Mouse (Mus musculus) MEL (cell line): Measurements from ENCODE around the gene Asb4. TPM values are rescaled to one million over a fixed set of nuclear protein-coding genes. Genes with fewer than 3 reads are reported as not detected.

ENCODE experiments used
- DNase-seq: peaks from one replicate; pipeline ENCODE4 v3.0.0; 2011; ENCODE audit warnings: low read depth, low spot score
- H3K27ac ChIP-seq: 2 replicates; pipeline ENCODE4 v1.5.1; 2012; ENCODE audit warnings: low read depth, mild to moderate bottlenecking, control low read depth, low read length, moderate library complexity; ENCODE audit not compliant: control insufficient read depth
- H3K27me3 ChIP-seq, 2 experiments: fragments of 150-350 bp in 1 of 2; sonication (generic) in 1 of 2; 2 replicates each; pipeline ENCODE4 v1.6.1; 2012; ENCODE audit warnings: low read length in 2 of 2, mild to moderate bottlenecking in 2 of 2, improper control_type of control experiment in 1 of 2, moderate library complexity in 1 of 2; ENCODE audit not compliant: insufficient read depth in 2 of 2, control insufficient read depth in 1 of 2
- H3K36me3 ChIP-seq, 2 experiments: 2 replicates each; pipeline ENCODE4 v1.6.1; 2012 to 2014; ENCODE audit warnings: low read length in 2 of 2, improper control_type of control experiment in 1 of 2, inconsistent platforms in 1 of 2, mild to moderate bottlenecking in 1 of 2; ENCODE audit not compliant: insufficient read depth in 2 of 2, control insufficient read depth in 1 of 2
- H3K4me1 ChIP-seq, 2 experiments: fragments of 150-350 bp in 1 of 2; sonication (generic) in 1 of 2; 2 replicates each; pipeline ENCODE4 v1.6.1; 2012; ENCODE audit warnings: low read length in 2 of 2, improper control_type of control experiment in 1 of 2, mild to moderate bottlenecking in 1 of 2; ENCODE audit not compliant: insufficient read depth in 2 of 2, control insufficient read depth in 1 of 2
- H3K4me3 ChIP-seq, 2 experiments: fragments of 150-350 bp in 1 of 2; sonication (generic) in 1 of 2; 2 replicates each; pipeline ENCODE4 v1.5.1; 2012; ENCODE audit warnings: low read depth in 2 of 2, low read length in 2 of 2, mild to moderate bottlenecking in 2 of 2, moderate library complexity in 2 of 2, control low read depth in 1 of 2, improper control_type of control experiment in 1 of 2; ENCODE audit not compliant: control insufficient read depth in 1 of 2, insufficient read depth in 1 of 2
- H3K79me2 ChIP-seq: 2 replicates; pipeline ENCODE4 v1.6.1; 2012; ENCODE audit warnings: mild to moderate bottlenecking, low read length, moderate library complexity; ENCODE audit not compliant: control insufficient read depth, poor library complexity, insufficient read depth
- H3K9ac ChIP-seq: 2 replicates; pipeline ENCODE4 v1.6.1; 2012; ENCODE audit warnings: low read depth, mild to moderate bottlenecking, control low read depth, low read length, moderate library complexity; ENCODE audit not compliant: control insufficient read depth, poor library complexity, severe bottlenecking
- H3K9me3 ChIP-seq: fragments of 150-350 bp; sonication (generic); replicated peaks from 2 replicates; pipeline ENCODE4 v1.6.1; 2012; ENCODE audit warnings: mild to moderate bottlenecking, low read length, improper control_type of control experiment, moderate library complexity; ENCODE audit not compliant: insufficient read depth
- BHLHE40 ChIP-seq: IDR thresholded peaks from 2 replicates; pipeline ENCODE4 v1.6.1; 2012; ENCODE audit warnings: low read depth, mild to moderate bottlenecking, inconsistent platforms, low read length, improper control_type of control experiment, borderline replicate concordance
- CHD1 ChIP-seq: IDR thresholded peaks from 2 replicates; pipeline ENCODE4 v1.6.1; 2012; ENCODE audit warnings: low read depth, mild to moderate bottlenecking, inconsistent platforms, low read length, improper control_type of control experiment
- CHD2 ChIP-seq: IDR thresholded peaks from 2 replicates; pipeline ENCODE4 v1.6.1; 2011; ENCODE audit warnings: low read length, improper control_type of control experiment
- E2F4 ChIP-seq: IDR thresholded peaks from 2 replicates; pipeline ENCODE4 v1.6.1; 2011; ENCODE audit warnings: low read depth, low read length, improper control_type of control experiment, borderline replicate concordance
- ELF1 ChIP-seq: IDR thresholded peaks from 2 replicates; pipeline ENCODE4 v1.6.1; 2014; ENCODE audit warnings: low read depth, mild to moderate bottlenecking, inconsistent platforms, low read length, improper control_type of control experiment, moderate library complexity
- ETS1 ChIP-seq: IDR thresholded peaks from 2 replicates; pipeline ENCODE4 v1.6.1; 2012; ENCODE audit warnings: low read depth, mild to moderate bottlenecking, inconsistent platforms, low read length, improper control_type of control experiment, moderate library complexity
- GABPA ChIP-seq: IDR thresholded peaks from 2 replicates; pipeline ENCODE4 v1.6.1; 2012; ENCODE audit warnings: low read depth, mild to moderate bottlenecking, inconsistent platforms, low read length, improper control_type of control experiment, moderate library complexity
- GATA1 ChIP-seq: IDR thresholded peaks from 2 replicates; pipeline ENCODE4 v1.6.1; 2011; ENCODE audit warnings: low read depth, low read length, improper control_type of control experiment
- HCFC1 ChIP-seq: IDR thresholded peaks from 2 replicates; pipeline ENCODE4 v1.6.1; 2012; ENCODE audit warnings: low read depth, mild to moderate bottlenecking, inconsistent platforms, low read length, improper control_type of control experiment, moderate library complexity
- JUND ChIP-seq: IDR thresholded peaks from 2 replicates; pipeline ENCODE4 v1.6.1; 2011; ENCODE audit warnings: low read depth, mild to moderate bottlenecking, improper control_type of control experiment, low read length
- MAZ ChIP-seq: IDR thresholded peaks from 2 replicates; pipeline ENCODE4 v1.6.1; 2012; ENCODE audit warnings: low read depth, mild to moderate bottlenecking, inconsistent platforms, low read length, improper control_type of control experiment
- MXI1 ChIP-seq: IDR thresholded peaks from 2 replicates; pipeline ENCODE4 v1.6.1; 2011; ENCODE audit warnings: mild to moderate bottlenecking, low read depth, low read length, improper control_type of control experiment
- MYB ChIP-seq: IDR thresholded peaks from 2 replicates; pipeline ENCODE4 v1.6.1; 2011; ENCODE audit warnings: mild to moderate bottlenecking, low read depth, low read length, improper control_type of control experiment
- NRF1 ChIP-seq: IDR thresholded peaks from 2 replicates; pipeline ENCODE4 v1.6.1; 2014; ENCODE audit warnings: low read depth, mild to moderate bottlenecking, inconsistent platforms, low read length, improper control_type of control experiment, moderate library complexity; ENCODE audit not compliant: poor library complexity, insufficient read depth, severe bottlenecking
- POLR2AphosphoS2 ChIP-seq: IDR thresholded peaks from 2 replicates; pipeline ENCODE4 v1.6.1; 2011; ENCODE audit warnings: low read length, improper control_type of control experiment
- SIN3A ChIP-seq: IDR thresholded peaks from 2 replicates; pipeline ENCODE4 v1.6.1; 2012; ENCODE audit warnings: low read length, improper control_type of control experiment, inconsistent platforms
- SMC3 ChIP-seq: IDR thresholded peaks from 2 replicates; pipeline ENCODE4 v1.6.1; 2011; ENCODE audit warnings: low read depth, low read length, improper control_type of control experiment
- TAL1 ChIP-seq: IDR thresholded peaks from 2 replicates; pipeline ENCODE4 v1.6.1; 2012; ENCODE audit warnings: mild to moderate bottlenecking, inconsistent platforms, low read length, moderate library complexity, mixed read lengths
- TBP ChIP-seq: IDR thresholded peaks from 2 replicates; pipeline ENCODE4 v1.8.0; 2011; ENCODE audit warnings: low read depth, low read length, improper control_type of control experiment
- USF1 ChIP-seq: IDR thresholded peaks from 2 replicates; pipeline ENCODE4 v1.6.1; 2014; ENCODE audit warnings: low read depth, mild to moderate bottlenecking, inconsistent platforms, low read length, improper control_type of control experiment, moderate library complexity
- ZC3H11A ChIP-seq: IDR thresholded peaks from 2 replicates; pipeline ENCODE4 v1.6.1; 2012; ENCODE audit warnings: low read depth, mild to moderate bottlenecking, inconsistent platforms, low read length, improper control_type of control experiment
- ZKSCAN1 ChIP-seq: IDR thresholded peaks from 2 replicates; pipeline ENCODE4 v1.6.1; 2012; ENCODE audit warnings: low read depth, mild to moderate bottlenecking, inconsistent platforms, low read length, improper control_type of control experiment, moderate library complexity
- ZMIZ1 ChIP-seq: IDR thresholded peaks from 2 replicates; pipeline ENCODE4 v1.6.1; 2012; ENCODE audit warnings: low read depth, mild to moderate bottlenecking, inconsistent platforms, low read length, improper control_type of control experiment, moderate library complexity
- ZNF384 ChIP-seq: IDR thresholded peaks from 2 replicates; pipeline ENCODE4 v1.6.1; 2012; ENCODE audit warnings: low read depth, mild to moderate bottlenecking, inconsistent platforms, low read length, improper control_type of control experiment
- polyA plus RNA-seq, 2 experiments: library from polyadenylated mRNA; stranded (reverse) in 1 of 2; unstranded in 1 of 2; fragments of >175 nt in 1 of 2; fragments of >200 nt in 1 of 2; gene quantifications; 2 replicates each; pipeline versions ENCODE4 v1.2.1 to v1.2.4; 2012; ENCODE audit warnings: low replicate concordance in 2 of 2, low read depth in 1 of 2; ENCODE audit not compliant: insufficient read length in 2 of 2, insufficient read depth in 1 of 2, missing spikeins in 1 of 2
- total RNA-seq: library from RNA; depleted of rRNA; stranded (reverse); fragments of 300-350 nt; gene quantifications from 2 replicates; pipeline ENCODE4 v1.2.3, GENCODE M21; 2012

Asb4 gene
- total and polyA plus RNA-seq, 3 experiments, result not detected

DNA sequence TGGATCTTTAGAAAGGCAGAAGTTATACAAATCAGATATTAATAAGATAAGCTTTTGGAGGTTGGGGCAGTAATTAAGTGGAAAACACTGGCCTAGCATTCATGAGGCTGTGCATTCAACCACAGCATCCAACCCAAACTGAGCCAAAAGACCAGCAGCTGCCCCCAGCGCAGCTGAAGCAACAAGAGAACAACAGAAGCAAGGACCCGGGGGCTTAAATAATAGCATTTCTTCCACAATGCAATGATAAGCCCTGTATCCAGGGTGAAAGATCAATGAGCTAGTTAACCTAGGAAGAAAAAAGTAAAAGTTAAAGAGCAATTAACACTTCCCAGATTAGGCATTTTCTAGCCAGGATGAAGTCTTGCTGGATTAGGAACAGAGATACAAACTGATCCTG lies 4.2 kb downstream of the Asb4 start:
- Histone ChIP-seq H3K9ac (no peak overlapping the region), H3K27me3 (peaks cover 11 to 22% of the 10 kb centered on the region in 2 experiments), H3K79me2 (no peaks in the 10 kb centered on the region), H3K4me3 (no peak overlapping the region), H3K4me1 (no peaks in the 10 kb centered on the region), H3K27ac (no peak overlapping the region), H3K9me3 (no peaks in the 10 kb centered on the region), H3K36me3 (no peaks in the 10 kb centered on the region)
- TF ChIP-seq TBP (no peak), JUND (no peak), TAL1 (no peak), GABPA (no peak), CHD1 (no peak), ZKSCAN1 (no peak), SMC3 (no peak), MAZ (no peak), NRF1 (no peak), ELF1 (no peak), MXI1 (no peak), BHLHE40 (no peak)
- no peak for DNase-seq

- H3K79me2 ChIP-seq, result no peaks in the 10 kb centered on the region
- no peak overlapping the region for H3K4me3 ChIP-seq
- DNase-seq, result no peak
- no peaks in the 10 kb centered on the region for H3K36me3 ChIP-seq
- TF ChIP-seq ZMIZ1 (no peak), HCFC1 (no peak), MYB (no peak), SIN3A (no peak), POLR2AphosphoS2 (no peak), MXI1 (no peak), TAL1 (no peak), ETS1 (no peak), USF1 (no peak), ZNF384 (no peak), E2F4 (no peak), BHLHE40 (no peak), GATA1 (no peak), CHD2 (no peak), ZC3H11A (no peak)
- H3K9me3 ChIP-seq, result no peaks in the 10 kb centered on the region
- no peak overlapping the region for H3K27ac ChIP-seq
- H3K27me3 ChIP-seq, result peaks cover 14 to 23% of the 10 kb centered on the region in 2 experiments
- no peak overlapping the region for H3K9ac ChIP-seq
- no peaks in the 10 kb centered on the region for H3K4me1 ChIP-seq
These were observed 7.1 kb downstream of the Asb4 start for GRCm38 (mm10) chr6:5390298-5390697.
